Comparison of ENCODE assay signal across 7 mouse cellular contexts in genomic region chrX:20688615-20689014, GRCm38 (mm10). TPM values are rescaled to one million over a fixed set of nuclear protein-coding genes. Genes with fewer than 3 reads are reported as not detected.
DNase-seq lines count a peak whose midpoint lies in the region; ATAC-seq lines count a peak whose summit lies in the region.

No protein-coding gene starts in this region.

- peak overlapping the region; percentile 94 for H3K4me3 ChIP-seq in megakaryocyte, embryonic 14.5 days (replicated peaks)

- peak; percentile 67 for DNase-seq in adrenal gland, adult 2 months
- peak; percentile 67 for DNase-seq in embryo, embryonic 10 days (ENCODE audit: low spot score)
- DNase-seq in gastrocnemius, postnatal 10 days = peak; percentile 60
- peak; percentile 23 to 83 for DNase-seq in left cerebral cortex, postnatal 10 days (ENCODE audit: extremely low spot score in 1 of 2, low spot score in 2 of 2)
- DNase-seq in right cerebral cortex, postnatal 36 days (ENCODE audit: low spot score in 2 of 2) = peak; percentile 1 to 9

- peaks cover 10% of the 10 kb centered on the region for H3K9me3 ChIP-seq in megakaryocyte, embryonic 14.5 days

- peaks cover 42% of the 10 kb centered on the region for H3K36me3 ChIP-seq in megakaryocyte, embryonic 14.5 days (replicated peaks; ENCODE audit: low read length)

- H3K4me1 ChIP-seq in megakaryocyte, embryonic 14.5 days = peaks cover 46% of the 10 kb centered on the region

- peak; percentile 20 for ATAC-seq in inflammation-experienced regulatory T-cells, adult 6 months

- intact Hi-C loops in left cerebral cortex, postnatal 10 days (cut with DNase I) = no loop called here

- no peaks in the 10 kb centered on the region for H3K27me3 ChIP-seq in megakaryocyte, embryonic 14.5 days (replicated peaks)

RNA-seq across cellular contexts. Expression of gene Cdk16, which starts 0.9 kb away (rescaled TPM):
- 100 to 1,000 TPM; 145 to 176 TPM for total RNA-seq in adrenal gland, adult 2 months (2021)
- 244 and 254 TPM in 2 replicates for polyA plus RNA-seq in adrenal gland, adult 2 months (2012; rRNA removed)
- 100 to 1,000 TPM; 128 to 139 TPM for total RNA-seq in gastrocnemius, postnatal 10 days (2021)
- 10 to 100 TPM in 2 of 3 experiments, 1 to 10 TPM in 1; 5.6 to 14.2 (median 13.1) TPM for polyA plus RNA-seq in inflammation-experienced regulatory T-cells, adult 6 months (2017; shearing (Covaris generic))
- total RNA-seq in left cerebral cortex, postnatal 10 days (2021) = 100 to 1,000 TPM; 298 to 304 TPM
- polyA plus RNA-seq in megakaryocyte, embryonic 14.5 days (2012; ENCODE audit: insufficient read depth, low replicate concordance) = 64.1 and 119 TPM in 2 replicates

RNA-seq across cellular contexts. Expression of gene Usp11, which starts 15.1 kb away (rescaled TPM):
- 10 to 100 TPM; 23.4 to 25.5 TPM for total RNA-seq in adrenal gland, adult 2 months (2021)
- 13.6 and 14.7 TPM in 2 replicates for polyA plus RNA-seq in adrenal gland, adult 2 months (2012; rRNA removed)
- total RNA-seq in gastrocnemius, postnatal 10 days (2021) = 1 to 10 TPM; 7.0 to 9.2 TPM
- polyA plus RNA-seq in inflammation-experienced regulatory T-cells, adult 6 months (2017; shearing (Covaris generic)) = 10 to 100 TPM in 2 of 3 experiments, 1 to 10 TPM in 1; 6.5 to 21.8 (median 12.9) TPM
- 10 to 100 TPM; 78.0 to 80.0 TPM for total RNA-seq in left cerebral cortex, postnatal 10 days (2021)
- polyA plus RNA-seq in megakaryocyte, embryonic 14.5 days (2012; ENCODE audit: insufficient read depth, low replicate concordance) = 0.54 and 2.2 TPM in 2 replicates

RNA-seq across cellular contexts. Expression of gene Uba1, which starts 30.5 kb away (rescaled TPM):
- 100 to 1,000 TPM; 395 to 455 TPM for total RNA-seq in adrenal gland, adult 2 months (2021)
- polyA plus RNA-seq in adrenal gland, adult 2 months (2012; rRNA removed) = 426 and 599 TPM in 2 replicates
- 100 to 1,000 TPM; 168 to 175 TPM for total RNA-seq in gastrocnemius, postnatal 10 days (2021)
- 100 to 1,000 TPM; 106 to 132 (median 118) TPM for polyA plus RNA-seq in inflammation-experienced regulatory T-cells, adult 6 months (2017; shearing (Covaris generic))
- total RNA-seq in left cerebral cortex, postnatal 10 days (2021) = 100 to 1,000 TPM; 441 to 479 TPM
- polyA plus RNA-seq in megakaryocyte, embryonic 14.5 days (2012; ENCODE audit: insufficient read depth, low replicate concordance) = 135 and 202 TPM in 2 replicates

Comparison
In these comparisons a context has a peak if more than half of its experiments do, and no peak if none do; other contexts are left out.
1. Peak in every context shown above with its lines: DNase-seq, ATAC-seq and H3K4me3 ChIP-seq.
2. DNase-seq: peak in every context shown above with its lines; median percentile 67 in adrenal gland, adult 2 months; 67 in embryo, embryonic 10 days; 60 in gastrocnemius, postnatal 10 days; 53 in left cerebral cortex, postnatal 10 days; 5 in right cerebral cortex, postnatal 36 days.